Mouse (Mus musculus): ENCODE data around the gene Parva. TPM values are rescaled to one million over a fixed set of nuclear protein-coding genes. Genes with fewer than 3 reads are reported as not detected.

The Parva gene
- total RNA-seq, 1 experiment = 13.9 TPM

GRCm38 (mm10) chr7:112535408-112535921 is 108.2 kb downstream of the Parva start:
- H3K4me3 ChIP-seq (ENCODE audit: insufficient read depth in 1 of 2, low read depth in 1 of 2, low read length in 2 of 2, poor library complexity in 1 of 2, severe bottlenecking in 1 of 2) = 0 out of 4 replicates have a peak overlapping the region, but pooled peaks of 1 of the 2 experiments have one; percentile 5
- no peaks in the 10 kb centered on the region for H3K9me3 ChIP-seq (ENCODE audit: control insufficient read depth, insufficient read depth, low read depth, low read length)
- peak; percentile 46 for DNase-seq (ENCODE audit: low read depth, low spot score)
- in situ Hi-C loops (cut with MboI; ENCODE audit: low sequenced_read_pairs in 2 of 2, unreplicated experiment in 2 of 2) = no loop called here
- TF ChIP-seq ZC3H11A (IDR thresholded peaks at IDR 0.05; ENCODE audit: borderline replicate concordance, low read depth, low read length) (no peak), MAFK (IDR thresholded peaks at IDR 0.05; ENCODE audit: insufficient read depth, low read depth, low read length) (peak; percentile 46; the same call in 1 of the 2 replicates)
- peaks cover 2% of the 10 kb centered on the region in 2 experiments; a peak in 1 of 4 replicates for H3K4me1 ChIP-seq (ENCODE audit: control insufficient read depth in 2 of 2, insufficient read depth in 2 of 2, low read length in 2 of 2, poor library complexity in 1 of 2)
- H3K27ac ChIP-seq (ENCODE audit: insufficient read depth, low read depth, low read length, poor library complexity, severe bottlenecking) = no peak overlapping the region; the same call in 1 of the 2 replicates
- H3K36me3 ChIP-seq (ENCODE audit: control insufficient read depth, insufficient read depth, low read length, poor library complexity, severe bottlenecking) = no peaks in the 10 kb centered on the region
- H3K9ac ChIP-seq (ENCODE audit: insufficient read depth, low read depth, low read length, poor library complexity, severe bottlenecking) = 0 out of 2 replicates have a peak overlapping the region, but pooled peaks have one; percentile 8

- peak; percentile 13 for DNase-seq (ENCODE audit: low read depth, low spot score)
- H3K36me3 ChIP-seq (ENCODE audit: control insufficient read depth, insufficient read depth, low read length, poor library complexity, severe bottlenecking) = no peaks in the 10 kb centered on the region
- no peak overlapping the region for H3K4me3 ChIP-seq (ENCODE audit: insufficient read depth in 1 of 2, low read depth in 1 of 2, low read length in 2 of 2, poor library complexity in 1 of 2, severe bottlenecking in 1 of 2)
- no peak overlapping the region for H3K27ac ChIP-seq (ENCODE audit: insufficient read depth, low read depth, low read length, poor library complexity, severe bottlenecking)
- in situ Hi-C loops (cut with MboI; ENCODE audit: low sequenced_read_pairs in 2 of 2, unreplicated experiment in 2 of 2) = no loop called here
- TF ChIP-seq ZC3H11A (IDR thresholded peaks at IDR 0.05; ENCODE audit: borderline replicate concordance, low read depth, low read length) (no peak), ZNF384 (IDR thresholded peaks at IDR 0.05; ENCODE audit: low read depth, low read length) (no peak), MAFK (IDR thresholded peaks at IDR 0.05; ENCODE audit: insufficient read depth, low read depth, low read length) (no peak), HCFC1 (IDR thresholded peaks at IDR 0.05; ENCODE audit: borderline replicate concordance, insufficient read depth, low read length) (no peak), CHD2 (IDR thresholded peaks at IDR 0.05; ENCODE audit: low read depth, low read length) (no peak)
- H3K9ac ChIP-seq (ENCODE audit: insufficient read depth, low read depth, low read length, poor library complexity, severe bottlenecking) = no peak overlapping the region
- H3K9me3 ChIP-seq (ENCODE audit: control insufficient read depth, insufficient read depth, low read depth, low read length) = no peaks in the 10 kb centered on the region
- no peaks in the 10 kb centered on the region for H3K4me1 ChIP-seq (ENCODE audit: control insufficient read depth in 2 of 2, insufficient read depth in 2 of 2, low read length in 2 of 2, poor library complexity in 1 of 2)
These were observed 121.8 kb downstream of the Parva start for GRCm38 (mm10) chr7:112549136-112549535.

GRCm38 (mm10) chr7:112561504-112561903 is 134.2 kb downstream of the Parva start:
- Histone ChIP-seq H3K9ac (ENCODE audit: insufficient read depth, low read depth, low read length, poor library complexity, severe bottlenecking) (no peak overlapping the region), H3K4me1 (ENCODE audit: control insufficient read depth in 2 of 2, insufficient read depth in 2 of 2, low read length in 2 of 2, poor library complexity in 1 of 2) (no peaks in the 10 kb centered on the region), H3K36me3 (ENCODE audit: control insufficient read depth, insufficient read depth, low read length, poor library complexity, severe bottlenecking) (no peaks in the 10 kb centered on the region), H3K4me3 (ENCODE audit: insufficient read depth in 1 of 2, low read depth in 1 of 2, low read length in 2 of 2, poor library complexity in 1 of 2, severe bottlenecking in 1 of 2) (no peak overlapping the region), H3K9me3 (ENCODE audit: control insufficient read depth, insufficient read depth, low read depth, low read length) (no peaks in the 10 kb centered on the region), H3K27ac (ENCODE audit: insufficient read depth, low read depth, low read length, poor library complexity, severe bottlenecking) (no peak overlapping the region)
- in situ Hi-C loops (cut with MboI; ENCODE audit: low sequenced_read_pairs in 2 of 2, unreplicated experiment in 2 of 2) = no loop called here
- TF ChIP-seq ZNF384 (IDR thresholded peaks at IDR 0.05; ENCODE audit: low read depth, low read length) (no peak), HCFC1 (IDR thresholded peaks at IDR 0.05; ENCODE audit: borderline replicate concordance, insufficient read depth, low read length) (no peak), MAFK (IDR thresholded peaks at IDR 0.05; ENCODE audit: insufficient read depth, low read depth, low read length) (no peak), CHD2 (IDR thresholded peaks at IDR 0.05; ENCODE audit: low read depth, low read length) (no peak), ZC3H11A (IDR thresholded peaks at IDR 0.05; ENCODE audit: borderline replicate concordance, low read depth, low read length) (no peak)
- DNase-seq (ENCODE audit: low read depth, low spot score) = no peak

- Histone ChIP-seq H3K9me3 (ENCODE audit: control insufficient read depth, insufficient read depth, low read depth, low read length) (no peaks in the 10 kb centered on the region), H3K4me3 (ENCODE audit: insufficient read depth in 1 of 2, low read depth in 1 of 2, low read length in 2 of 2, poor library complexity in 1 of 2, severe bottlenecking in 1 of 2) (no peak overlapping the region), H3K36me3 (ENCODE audit: control insufficient read depth, insufficient read depth, low read length, poor library complexity, severe bottlenecking) (no peaks in the 10 kb centered on the region), H3K4me1 (ENCODE audit: control insufficient read depth in 2 of 2, insufficient read depth in 2 of 2, low read length in 2 of 2, poor library complexity in 1 of 2) (peaks cover 0 to 2% of the 10 kb centered on the region in 2 experiments; a peak in 2 of 4 replicates), H3K27ac (ENCODE audit: insufficient read depth, low read depth, low read length, poor library complexity, severe bottlenecking) (no peak overlapping the region), H3K9ac (ENCODE audit: insufficient read depth, low read depth, low read length, poor library complexity, severe bottlenecking) (no peak overlapping the region)
- in situ Hi-C loops (cut with MboI; ENCODE audit: low sequenced_read_pairs in 2 of 2, unreplicated experiment in 2 of 2) = no loop called here
- no peak for DNase-seq (ENCODE audit: low read depth, low spot score)
- TF ChIP-seq ZNF384 (IDR thresholded peaks at IDR 0.05; ENCODE audit: low read depth, low read length) = no peak
- TF ChIP-seq ZC3H11A (IDR thresholded peaks at IDR 0.05; ENCODE audit: borderline replicate concordance, low read depth, low read length) = no peak
- no peak for TF ChIP-seq HCFC1 (IDR thresholded peaks at IDR 0.05; ENCODE audit: borderline replicate concordance, insufficient read depth, low read length)
- no peak for TF ChIP-seq MAFK (IDR thresholded peaks at IDR 0.05; ENCODE audit: insufficient read depth, low read depth, low read length)
- TF ChIP-seq CHD2 (IDR thresholded peaks at IDR 0.05; ENCODE audit: low read depth, low read length) = no peak
These were observed 139.7 kb downstream of the Parva start for GRCm38 (mm10) chr7:112567004-112567403.

GRCm38 (mm10) chr7:112568961-112569360 is 141.7 kb downstream of the Parva start:
- no peak overlapping the region for H3K9ac ChIP-seq (ENCODE audit: insufficient read depth, low read depth, low read length, poor library complexity, severe bottlenecking)
- TF ChIP-seq CHD2 (IDR thresholded peaks at IDR 0.05; ENCODE audit: low read depth, low read length) (no peak), ZNF384 (IDR thresholded peaks at IDR 0.05; ENCODE audit: low read depth, low read length) (no peak), MAFK (IDR thresholded peaks at IDR 0.05; ENCODE audit: insufficient read depth, low read depth, low read length) (no peak), ZC3H11A (IDR thresholded peaks at IDR 0.05; ENCODE audit: borderline replicate concordance, low read depth, low read length) (no peak), HCFC1 (IDR thresholded peaks at IDR 0.05; ENCODE audit: borderline replicate concordance, insufficient read depth, low read length) (no peak)
- in situ Hi-C loops (cut with MboI; ENCODE audit: low sequenced_read_pairs in 2 of 2, unreplicated experiment in 2 of 2) = no loop called here
- H3K4me1 ChIP-seq (ENCODE audit: control insufficient read depth in 2 of 2, insufficient read depth in 2 of 2, low read length in 2 of 2, poor library complexity in 1 of 2) = peaks cover 4 to 7% of the 10 kb centered on the region in 2 experiments; a peak in 2 of 4 replicates
- H3K4me3 ChIP-seq (ENCODE audit: insufficient read depth in 1 of 2, low read depth in 1 of 2, low read length in 2 of 2, poor library complexity in 1 of 2, severe bottlenecking in 1 of 2) = no peak overlapping the region
- H3K27ac ChIP-seq (ENCODE audit: insufficient read depth, low read depth, low read length, poor library complexity, severe bottlenecking) = no peak overlapping the region
- no peaks in the 10 kb centered on the region for H3K36me3 ChIP-seq (ENCODE audit: control insufficient read depth, insufficient read depth, low read length, poor library complexity, severe bottlenecking)
- H3K9me3 ChIP-seq (ENCODE audit: control insufficient read depth, insufficient read depth, low read depth, low read length) = no peaks in the 10 kb centered on the region
- DNase-seq (ENCODE audit: low read depth, low spot score) = no peak

All from ES-E14 (cell line).